Mouse (Mus musculus) CH12.LX (cell line): ENCODE measurements around the gene Zfp605. TPM values are rescaled to one million over a fixed set of nuclear protein-coding genes. Genes with fewer than 3 reads are reported as not detected.

Experiments
- DNase-seq: peaks from one replicate; pipeline ENCODE4 v3.0.0-alpha.2; 2013; ENCODE audit errors: extremely low read depth
- H3K27ac ChIP-seq: 2 replicates; pipeline ENCODE4 v1.5.1; 2012; ENCODE audit warnings: low read depth, mild to moderate bottlenecking, control low read depth, moderate library complexity; ENCODE audit not compliant: insufficient read depth
- H3K27me3 ChIP-seq: replicated peaks from 2 replicates; pipeline ENCODE3; 2012; ENCODE audit warnings: inconsistent platforms
- H3K36me3 ChIP-seq, 2 experiments: replicated peaks in 1 of 2; 2 replicates each; pipeline versions ENCODE3 to v1.6.1; 2012; ENCODE audit warnings: inconsistent platforms in 1 of 2, low read length in 1 of 2, mild to moderate bottlenecking in 1 of 2, mixed read lengths in 1 of 2, moderate library complexity in 1 of 2; ENCODE audit not compliant: control insufficient read depth in 1 of 2, insufficient read depth in 1 of 2
- H3K4me1 ChIP-seq, 2 experiments: 2 replicates each; pipeline ENCODE4 v1.6.1; 2012; ENCODE audit warnings: inconsistent platforms in 1 of 2, moderate library complexity in 1 of 2; ENCODE audit not compliant: insufficient read depth in 2 of 2, control insufficient read depth in 1 of 2
- H3K4me2 ChIP-seq: 2 replicates; pipeline ENCODE4 v1.6.1; 2012; ENCODE audit warnings: low read depth, mild to moderate bottlenecking, control low read depth; ENCODE audit not compliant: poor library complexity, insufficient read depth, severe bottlenecking
- H3K4me3 ChIP-seq, 3 experiments: fragments of 150-350 bp in 1 of 3; sonication (generic) in 1 of 3; replicated peaks in 1 of 3; 2 replicates each; pipeline versions ENCODE3 to v1.5.1; 2011 to 2012; ENCODE audit warnings: low read depth in 2 of 3, low read length in 2 of 3, mild to moderate bottlenecking in 2 of 3, moderate library complexity in 2 of 3, control low read depth in 1 of 3, improper control_type of control experiment in 1 of 3, inconsistent platforms in 1 of 3, mixed read lengths in 1 of 3; ENCODE audit not compliant: poor library complexity in 1 of 3
- H3K79me2 ChIP-seq: replicated peaks from 2 replicates; pipeline ENCODE4 v1.6.1; 2012; ENCODE audit warnings: mild to moderate bottlenecking, moderate library complexity; ENCODE audit not compliant: control insufficient read depth, poor library complexity, insufficient read depth, severe bottlenecking; ENCODE audit errors: extremely low read depth
- H3K9ac ChIP-seq: 2 replicates; pipeline ENCODE4 v1.6.1; 2012; ENCODE audit warnings: low read depth, mild to moderate bottlenecking, control low read depth, moderate library complexity; ENCODE audit not compliant: insufficient read depth
- H3K9me3 ChIP-seq: replicated peaks from 2 replicates; pipeline ENCODE3; 2012; ENCODE audit warnings: low read length, inconsistent platforms, mixed read lengths
- BHLHE40 ChIP-seq: IDR thresholded peaks from 2 replicates; pipeline ENCODE4 v1.6.1; 2011; ENCODE audit warnings: mild to moderate bottlenecking, low read depth, low read length, improper control_type of control experiment
- CHD2 ChIP-seq: IDR thresholded peaks from 2 replicates; pipeline ENCODE4 v1.6.1; 2011; ENCODE audit warnings: low read length, improper control_type of control experiment
- ELF1 ChIP-seq: IDR thresholded peaks from 2 replicates; pipeline ENCODE4 v1.6.1; 2014; ENCODE audit warnings: low read depth, mild to moderate bottlenecking, inconsistent platforms, low read length, improper control_type of control experiment
- EP300 ChIP-seq: IDR thresholded peaks from 2 replicates; pipeline ENCODE4 v1.6.1; 2011; ENCODE audit warnings: low read length, improper control_type of control experiment
- ETS1 ChIP-seq: conservative IDR thresholded peaks from 2 replicates; pipeline ENCODE4 v1.6.1; 2012; ENCODE audit warnings: low read depth, mild to moderate bottlenecking, inconsistent platforms, low read length, improper control_type of control experiment, moderate library complexity
- IRF4 ChIP-seq: IDR thresholded peaks from 2 replicates; pipeline ENCODE4 v1.6.1; 2014; ENCODE audit warnings: low read depth, mild to moderate bottlenecking, inconsistent platforms, low read length, improper control_type of control experiment
- JUND ChIP-seq: conservative IDR thresholded peaks from 2 replicates; pipeline ENCODE4 v1.6.1; 2011; ENCODE audit warnings: low read depth, low read length, improper control_type of control experiment
- KAT2A ChIP-seq: IDR thresholded peaks from 2 replicates; pipeline ENCODE4 v1.6.1; 2012; ENCODE audit warnings: low read length, improper control_type of control experiment, inconsistent platforms; ENCODE audit not compliant: insufficient replicate concordance
- MAFK ChIP-seq: IDR thresholded peaks from 2 replicates; pipeline ENCODE4 v1.6.1; 2011; ENCODE audit warnings: low read length, improper control_type of control experiment; ENCODE audit not compliant: insufficient replicate concordance
- MEF2A ChIP-seq: IDR thresholded peaks from 2 replicates; pipeline ENCODE4 v1.6.1; 2014; ENCODE audit warnings: low read depth, mild to moderate bottlenecking, inconsistent platforms, low read length, improper control_type of control experiment, borderline replicate concordance
- NELFE ChIP-seq: IDR thresholded peaks from 2 replicates; pipeline ENCODE4 v1.6.1; 2011; ENCODE audit warnings: low read depth, low read length, improper control_type of control experiment
- NRF1 ChIP-seq: IDR thresholded peaks from 2 replicates; pipeline ENCODE4 v1.6.1; 2014; ENCODE audit warnings: low read depth, mild to moderate bottlenecking, inconsistent platforms, low read length, improper control_type of control experiment, moderate library complexity
- PAX5 ChIP-seq: IDR thresholded peaks from 2 replicates; pipeline ENCODE4 v1.6.1; 2012; ENCODE audit warnings: low read length, inconsistent platforms, mixed read lengths
- POLR2A ChIP-seq: IDR thresholded peaks from 2 replicates; pipeline ENCODE4 v1.6.1; 2011; ENCODE audit warnings: low read depth, mild to moderate bottlenecking, improper control_type of control experiment, low read length
- POLR2AphosphoS2 ChIP-seq: IDR thresholded peaks from 2 replicates; pipeline ENCODE4 v1.6.1; 2011; ENCODE audit warnings: low read depth, low read length, improper control_type of control experiment
- SIN3A ChIP-seq: IDR thresholded peaks from 2 replicates; pipeline ENCODE4 v1.6.1; 2012; ENCODE audit warnings: low read length, improper control_type of control experiment, inconsistent platforms
- TCF12 ChIP-seq: IDR thresholded peaks from 2 replicates; pipeline ENCODE4 v1.6.1; 2014; ENCODE audit warnings: low read depth, mild to moderate bottlenecking, inconsistent platforms, low read length, improper control_type of control experiment
- USF2 ChIP-seq: conservative IDR thresholded peaks from 2 replicates; pipeline ENCODE4 v1.6.1; 2011; ENCODE audit warnings: low read depth, low read length, improper control_type of control experiment
- ZC3H11A ChIP-seq: IDR thresholded peaks from 2 replicates; pipeline ENCODE4 v1.6.1; 2012; ENCODE audit warnings: low read depth, mild to moderate bottlenecking, inconsistent platforms, low read length, improper control_type of control experiment
- ZKSCAN1 ChIP-seq: IDR thresholded peaks from 2 replicates; pipeline ENCODE4 v1.6.1; 2012; ENCODE audit warnings: low read depth, inconsistent platforms, low read length, improper control_type of control experiment, borderline replicate concordance
- ZMIZ1 ChIP-seq: IDR thresholded peaks from 2 replicates; pipeline ENCODE4 v1.6.1; 2012; ENCODE audit warnings: low read depth, mild to moderate bottlenecking, inconsistent platforms, low read length, improper control_type of control experiment
- dilution Hi-C: fragments of 300-500 bp; cut with MboI; formaldehyde crosslinking; loops from 2 replicates; pipeline ENCODE4 v1.14.3; 2020; ENCODE audit warnings: low sequenced_read_pairs; ENCODE audit not compliant: extremely low pct_unique_long_range_greater_than_20kb, extremely low pct_ligation_motif_present
- in situ Hi-C: fragments of 300-500 bp; cut with MboI; formaldehyde crosslinking; loops from 3 replicates; pipeline ENCODE4 v1.14.3; 2019; ENCODE audit warnings: low sequenced_read_pairs, low pct_ligation_motif_present, low pct_unique_long_range_greater_than_20kb, mixed read lengths
- polyA plus RNA-seq: library from polyadenylated mRNA; unstranded; fragments of >175 nt; gene quantifications from 2 replicates; pipeline ENCODE4 v1.2.1, GENCODE M21; 2012; ENCODE audit warnings: low read depth; ENCODE audit not compliant: insufficient read length
- total RNA-seq, 2 experiments: library from RNA; depleted of rRNA; stranded (reverse); fragments of 300-350 nt in 1 of 2; fragments of >200 nt in 1 of 2; gene quantifications; 2 replicates each; pipeline ENCODE4 v1.2.3; 2012 to 2014

Gene Zfp605
- total and polyA plus RNA-seq, 3 experiments: 3.9 to 5.9 (median 5.3) TPM

DNA sequence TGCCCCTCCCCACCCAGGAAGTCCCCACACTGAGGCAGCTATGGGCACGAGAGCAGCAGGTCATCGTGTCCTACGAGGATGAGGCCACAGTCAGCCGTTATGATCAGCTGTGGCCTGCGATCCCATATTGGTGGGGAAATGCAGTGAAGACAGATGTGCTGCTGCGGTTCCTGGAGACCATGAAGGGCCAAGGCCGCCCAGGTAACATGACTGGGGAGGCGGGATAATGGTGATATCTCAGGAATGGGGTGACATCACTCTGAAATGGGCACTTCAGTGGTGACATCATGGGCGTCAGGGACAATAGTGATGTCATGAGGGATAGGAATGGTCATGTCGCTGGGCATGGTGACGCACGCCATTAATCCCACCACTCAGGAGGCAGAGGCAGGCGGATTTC lies 7.5 kb upstream of the Zfp605 start:
- Histone ChIP-seq H3K9me3 (peaks cover 10% of the 10 kb centered on the region), H3K4me2 (no peak overlapping the region), H3K36me3 (peaks cover 48 to 54% of the 10 kb centered on the region in 2 experiments), H3K4me1 (peaks cover 23 to 25% of the 10 kb centered on the region in 2 experiments), H3K27me3 (no peaks in the 10 kb centered on the region), H3K4me3 (no peak overlapping the region), H3K79me2 (peaks cover 18% of the 10 kb centered on the region; the same call in 1 of the 2 replicates), H3K27ac (no peak overlapping the region), H3K9ac (no peak overlapping the region)
- TF ChIP-seq MEF2A (no peak), IRF4 (no peak), JUND (no peak), BHLHE40 (no peak), CHD2 (no peak), KAT2A (no peak), NRF1 (no peak), SIN3A (no peak), TCF12 (no peak)
- DNase-seq: no peak
- in situ Hi-C loops: no loop called here
- dilution Hi-C loops: no loop called here

DNA sequence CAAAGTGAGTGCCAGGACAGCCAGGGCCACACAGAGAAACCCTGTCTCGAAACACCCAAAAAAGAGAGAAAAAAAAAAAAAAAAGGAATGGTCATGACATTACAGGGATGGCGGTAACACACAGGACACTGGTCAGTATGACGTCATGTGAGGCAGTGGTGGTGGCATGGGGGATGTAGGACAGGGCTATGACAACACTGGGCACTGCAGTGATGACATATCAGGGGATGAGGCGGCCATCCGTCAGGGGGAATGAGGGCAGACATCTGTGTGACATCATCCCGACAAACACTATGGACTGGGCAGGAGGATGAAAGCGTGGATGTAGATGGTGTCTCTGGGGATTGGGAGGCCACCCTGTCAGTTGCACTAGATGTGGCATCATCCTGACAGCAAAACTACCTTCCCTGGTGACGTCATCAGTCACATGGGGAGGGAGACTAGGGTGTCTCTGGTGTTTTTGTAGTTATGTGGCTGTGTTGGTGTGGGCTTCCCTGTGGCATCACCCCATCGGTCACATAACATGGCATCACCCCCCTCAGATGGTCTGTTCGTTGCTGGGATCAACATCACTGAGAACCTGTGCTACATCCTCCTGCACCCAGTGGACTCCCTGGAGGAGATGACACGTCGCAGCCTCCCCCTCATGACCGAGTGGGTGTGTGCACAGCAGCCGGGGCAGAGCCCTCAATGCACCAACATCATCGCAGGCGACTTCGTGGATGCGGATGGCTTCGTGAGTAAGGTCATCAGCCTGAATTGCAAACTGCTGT lies 6.9 kb upstream of the Zfp605 start:
- peaks cover 23 to 25% of the 10 kb centered on the region in 2 experiments for H3K4me1 ChIP-seq
- H3K27me3 ChIP-seq: no peaks in the 10 kb centered on the region
- peaks cover 18% of the 10 kb centered on the region; the same call in 1 of the 2 replicates for H3K79me2 ChIP-seq
- H3K9me3 ChIP-seq: peaks cover 10% of the 10 kb centered on the region
- no peak overlapping the region for H3K4me3 ChIP-seq
- no peak overlapping the region for H3K27ac ChIP-seq
- TF ChIP-seq ZMIZ1: no peak
- TF ChIP-seq EP300: no peak
- TF ChIP-seq ELF1: no peak
- TF ChIP-seq ZKSCAN1: no peak
- no peak for TF ChIP-seq ZC3H11A
- TF ChIP-seq MAFK: no peak
- TF ChIP-seq POLR2AphosphoS2: no peak
- no peak for TF ChIP-seq IRF4
- no peak for TF ChIP-seq USF2
- no peak for TF ChIP-seq KAT2A
- TF ChIP-seq NELFE: no peak
- TF ChIP-seq ETS1: no peak
- no peak for TF ChIP-seq POLR2A
- no peak for TF ChIP-seq PAX5
- DNase-seq: no peak
- no peak overlapping the region for H3K4me2 ChIP-seq
- peaks cover 48 to 54% of the 10 kb centered on the region in 2 experiments for H3K36me3 ChIP-seq
- in situ Hi-C loops (no loop called here), dilution Hi-C loops (no loop called here)
- no peak overlapping the region for H3K9ac ChIP-seq
